Mouse (Mus musculus) thymus, adult 2 months (tissue): ENCODE measurements at regions not wholly inside any gene's neighbourhood (a gene's known extent, or its start where the extent isn't known, plus 50 kb on each side); places are given as distances from the start of the nearest gene placed in this dataset.

Experiments
- CTCF ChIP-seq: fragments of 200-500 bp; IDR thresholded peaks from 2 replicates; pipeline ENCODE4 v1.5.1; 2012; ENCODE audit warnings: mild to moderate bottlenecking, control low read depth, low read length, moderate library complexity, borderline replicate concordance; ENCODE audit not compliant: control insufficient read depth, poor library complexity, insufficient read depth; ENCODE audit errors: extremely low read depth
- POLR2A ChIP-seq: fragments of 200-500 bp; IDR thresholded peaks from 2 replicates; pipeline ENCODE4 v1.6.1; 2012; ENCODE audit warnings: mild to moderate bottlenecking, low read length, control low read depth, moderate library complexity; ENCODE audit not compliant: control insufficient read depth, poor library complexity, insufficient read depth; ENCODE audit errors: extremely low read depth

DNA sequence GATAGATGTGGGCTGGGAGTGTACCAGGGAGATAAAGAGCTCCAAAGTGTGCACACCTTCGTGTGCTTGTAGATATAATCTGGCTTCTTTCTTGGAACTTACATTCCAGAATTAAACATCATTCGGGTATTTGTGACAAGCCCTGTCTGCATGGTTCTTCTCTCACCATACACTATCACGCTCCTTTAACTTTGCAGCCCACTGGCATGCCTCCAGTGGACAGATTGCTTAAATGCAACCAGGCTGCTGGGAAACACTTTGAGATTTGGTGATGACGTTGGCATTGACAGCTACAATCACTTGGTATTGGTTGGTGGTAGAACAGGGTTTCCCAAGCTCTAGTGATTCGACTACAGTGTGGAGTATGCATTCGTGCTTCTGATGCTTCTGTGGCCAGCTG, 70.7 kb upstream of the Bmp2 start:
- no peak for TF ChIP-seq CTCF
- TF ChIP-seq POLR2A = no peak
